Mouse (Mus musculus): ENCODE results near the gene Gramd1b. TPM values are rescaled to one million over a fixed set of nuclear protein-coding genes. Genes with fewer than 3 reads are reported as not detected.

The Gramd1b gene
- polyA plus RNA-seq, 1 experiment from 2014 or later, result 1.3 TPM

GRCm38 (mm10) chr9:40448646-40449243, 82.4 kb downstream of the Gramd1b start:
- Histone ChIP-seq H3K9ac (ENCODE audit: low read depth, low read length) (no peak overlapping the region), H3K4me1 (ENCODE audit: control insufficient read depth, low read depth, low read length) (no peaks in the 10 kb centered on the region), H3K27ac (ENCODE audit: low read length) (no peak overlapping the region), H3K36me3 (ENCODE audit: control insufficient read depth, insufficient read depth) (no peaks in the 10 kb centered on the region), H3K27me3 (ENCODE audit: control insufficient read depth, insufficient read depth, low read depth, low read length) (no peaks in the 10 kb centered on the region), H3K4me3 (ENCODE audit: low read depth, low read length) (no peak overlapping the region), H3K9me3 (replicated peaks; ENCODE audit: control insufficient read depth, low read length) (no peaks in the 10 kb centered on the region), H3K4me2 (ENCODE audit: low read depth, low read length) (no peak overlapping the region)
- 64% methylated on average over 2 of the region's 2 CpGs for WGBS (ENCODE audit: insufficient replicate concordance)
- no peak for ATAC-seq (ENCODE audit: low read depth)

- Histone ChIP-seq H3K9me3 (replicated peaks; ENCODE audit: control insufficient read depth, low read length) (no peaks in the 10 kb centered on the region), H3K27ac (ENCODE audit: low read length) (no peak overlapping the region), H3K9ac (ENCODE audit: low read depth, low read length) (no peak overlapping the region), H3K4me3 (ENCODE audit: low read depth, low read length) (no peak overlapping the region), H3K27me3 (ENCODE audit: control insufficient read depth, insufficient read depth, low read depth, low read length) (no peaks in the 10 kb centered on the region), H3K4me2 (ENCODE audit: low read depth, low read length) (no peak overlapping the region), H3K36me3 (ENCODE audit: control insufficient read depth, insufficient read depth) (no peaks in the 10 kb centered on the region), H3K4me1 (ENCODE audit: control insufficient read depth, low read depth, low read length) (no peaks in the 10 kb centered on the region)
- no peak for ATAC-seq (ENCODE audit: low read depth)
- WGBS (ENCODE audit: insufficient replicate concordance), result 68% methylated on average over 4 of the region's 4 CpGs
Observed at GRCm38 (mm10) chr9:40447265-40447664, 83.9 kb downstream of the Gramd1b start.

GRCm38 (mm10) chr9:40444961-40445360, 86.2 kb downstream of the Gramd1b start:
- 80% methylated on average over 6 of the region's 6 CpGs for WGBS (ENCODE audit: insufficient replicate concordance)
- Histone ChIP-seq H3K4me2 (ENCODE audit: low read depth, low read length) (no peak overlapping the region), H3K27ac (ENCODE audit: low read length) (no peak overlapping the region), H3K4me3 (ENCODE audit: low read depth, low read length) (no peak overlapping the region), H3K36me3 (ENCODE audit: control insufficient read depth, insufficient read depth) (no peaks in the 10 kb centered on the region), H3K4me1 (ENCODE audit: control insufficient read depth, low read depth, low read length) (no peaks in the 10 kb centered on the region), H3K9ac (ENCODE audit: low read depth, low read length) (no peak overlapping the region), H3K27me3 (ENCODE audit: control insufficient read depth, insufficient read depth, low read depth, low read length) (no peaks in the 10 kb centered on the region), H3K9me3 (replicated peaks; ENCODE audit: control insufficient read depth, low read length) (no peaks in the 10 kb centered on the region)
- no peak for ATAC-seq (ENCODE audit: low read depth)

- H3K9ac ChIP-seq (ENCODE audit: low read depth, low read length), result no peak overlapping the region
- H3K4me2 ChIP-seq (ENCODE audit: low read depth, low read length), result no peak overlapping the region
- no peaks in the 10 kb centered on the region for H3K9me3 ChIP-seq (replicated peaks; ENCODE audit: control insufficient read depth, low read length)
- no peak for ATAC-seq (ENCODE audit: low read depth)
- H3K4me3 ChIP-seq (ENCODE audit: low read depth, low read length), result no peak overlapping the region
- H3K27ac ChIP-seq (ENCODE audit: low read length), result no peak overlapping the region
- no peaks in the 10 kb centered on the region for H3K27me3 ChIP-seq (ENCODE audit: control insufficient read depth, insufficient read depth, low read depth, low read length)
- H3K4me1 ChIP-seq (ENCODE audit: control insufficient read depth, low read depth, low read length), result no peaks in the 10 kb centered on the region
- WGBS (ENCODE audit: insufficient replicate concordance), result 63% methylated on average over 5 of the region's 5 CpGs
- H3K36me3 ChIP-seq (ENCODE audit: control insufficient read depth, insufficient read depth), result no peaks in the 10 kb centered on the region
Observed at GRCm38 (mm10) chr9:40442784-40443183, 88.4 kb downstream of the Gramd1b start.

- no peak overlapping the region for H3K4me3 ChIP-seq (ENCODE audit: low read depth, low read length)
- H3K36me3 ChIP-seq (ENCODE audit: control insufficient read depth, insufficient read depth), result no peaks in the 10 kb centered on the region
- no peak for ATAC-seq (ENCODE audit: low read depth)
- H3K27me3 ChIP-seq (ENCODE audit: control insufficient read depth, insufficient read depth, low read depth, low read length), result no peaks in the 10 kb centered on the region
- no peak overlapping the region for H3K4me2 ChIP-seq (ENCODE audit: low read depth, low read length)
- H3K9me3 ChIP-seq (replicated peaks; ENCODE audit: control insufficient read depth, low read length), result no peaks in the 10 kb centered on the region
- H3K9ac ChIP-seq (ENCODE audit: low read depth, low read length), result no peak overlapping the region
- WGBS (ENCODE audit: insufficient replicate concordance), result 67% methylated on average over 8 of the region's 8 CpGs
- no peaks in the 10 kb centered on the region for H3K4me1 ChIP-seq (ENCODE audit: control insufficient read depth, low read depth, low read length)
- H3K27ac ChIP-seq (ENCODE audit: low read length), result no peak overlapping the region
Observed at GRCm38 (mm10) chr9:40439973-40440687, 91.1 kb downstream of the Gramd1b start.

- Histone ChIP-seq H3K4me1 (ENCODE audit: control insufficient read depth, low read depth, low read length) (no peaks in the 10 kb centered on the region), H3K27ac (ENCODE audit: low read length) (no peak overlapping the region), H3K36me3 (ENCODE audit: control insufficient read depth, insufficient read depth) (no peaks in the 10 kb centered on the region), H3K9me3 (replicated peaks; ENCODE audit: control insufficient read depth, low read length) (no peaks in the 10 kb centered on the region), H3K27me3 (ENCODE audit: control insufficient read depth, insufficient read depth, low read depth, low read length) (no peaks in the 10 kb centered on the region), H3K9ac (ENCODE audit: low read depth, low read length) (no peak overlapping the region), H3K4me2 (ENCODE audit: low read depth, low read length) (no peak overlapping the region), H3K4me3 (ENCODE audit: low read depth, low read length) (no peak overlapping the region)
- ATAC-seq (ENCODE audit: low read depth), result no peak
- WGBS (ENCODE audit: insufficient replicate concordance), result 54% methylated on average over 12 of the region's 12 CpGs
Observed at GRCm38 (mm10) chr9:40438731-40439526, 92.3 kb downstream of the Gramd1b start.

GRCm38 (mm10) chr9:40437891-40438290, 93.3 kb downstream of the Gramd1b start:
- Histone ChIP-seq H3K4me1 (ENCODE audit: control insufficient read depth, low read depth, low read length) (no peaks in the 10 kb centered on the region), H3K4me3 (ENCODE audit: low read depth, low read length) (no peak overlapping the region), H3K27me3 (ENCODE audit: control insufficient read depth, insufficient read depth, low read depth, low read length) (no peaks in the 10 kb centered on the region), H3K36me3 (ENCODE audit: control insufficient read depth, insufficient read depth) (no peaks in the 10 kb centered on the region), H3K9ac (ENCODE audit: low read depth, low read length) (no peak overlapping the region), H3K27ac (ENCODE audit: low read length) (no peak overlapping the region), H3K9me3 (replicated peaks; ENCODE audit: control insufficient read depth, low read length) (no peaks in the 10 kb centered on the region), H3K4me2 (ENCODE audit: low read depth, low read length) (no peak overlapping the region)
- ATAC-seq (ENCODE audit: low read depth), result no peak
- 66% methylated on average over 7 of the region's 7 CpGs for WGBS (ENCODE audit: insufficient replicate concordance)

GRCm38 (mm10) chr9:40433286-40433685, 97.9 kb downstream of the Gramd1b start:
- H3K36me3 ChIP-seq (ENCODE audit: control insufficient read depth, insufficient read depth), result no peaks in the 10 kb centered on the region
- H3K4me2 ChIP-seq (ENCODE audit: low read depth, low read length), result no peak overlapping the region
- H3K4me3 ChIP-seq (ENCODE audit: low read depth, low read length), result no peak overlapping the region
- no peaks in the 10 kb centered on the region for H3K27me3 ChIP-seq (ENCODE audit: control insufficient read depth, insufficient read depth, low read depth, low read length)
- ATAC-seq (ENCODE audit: low read depth), result no peak
- no peak overlapping the region for H3K9ac ChIP-seq (ENCODE audit: low read depth, low read length)
- no peak overlapping the region for H3K27ac ChIP-seq (ENCODE audit: low read length)
- 69% methylated on average over 5 of the region's 5 CpGs for WGBS (ENCODE audit: insufficient replicate concordance)
- H3K4me1 ChIP-seq (ENCODE audit: control insufficient read depth, low read depth, low read length), result no peaks in the 10 kb centered on the region
- H3K9me3 ChIP-seq (replicated peaks; ENCODE audit: control insufficient read depth, low read length), result no peaks in the 10 kb centered on the region

GRCm38 (mm10) chr9:40430969-40431368, 100.2 kb downstream of the Gramd1b start:
- ATAC-seq (ENCODE audit: low read depth), result no peak
- no peak overlapping the region for H3K9ac ChIP-seq (ENCODE audit: low read depth, low read length)
- H3K27ac ChIP-seq (ENCODE audit: low read length), result no peak overlapping the region
- no peaks in the 10 kb centered on the region for H3K4me1 ChIP-seq (ENCODE audit: control insufficient read depth, low read depth, low read length)
- no peak overlapping the region for H3K4me2 ChIP-seq (ENCODE audit: low read depth, low read length)
- H3K36me3 ChIP-seq (ENCODE audit: control insufficient read depth, insufficient read depth), result no peaks in the 10 kb centered on the region
- H3K9me3 ChIP-seq (replicated peaks; ENCODE audit: control insufficient read depth, low read length), result no peaks in the 10 kb centered on the region
- 82% methylated on average over 8 of the region's 8 CpGs for WGBS (ENCODE audit: insufficient replicate concordance)
- no peaks in the 10 kb centered on the region for H3K27me3 ChIP-seq (ENCODE audit: control insufficient read depth, insufficient read depth, low read depth, low read length)
- H3K4me3 ChIP-seq (ENCODE audit: low read depth, low read length), result no peak overlapping the region

Measured in liver, embryonic 16.5 days (tissue).